In genomic region chr10:75893089-75893750, GRCm38 (mm10) we compare ENCODE assay signal across 8 mouse cellular contexts. TPM values are rescaled to one million over a fixed set of nuclear protein-coding genes. Genes with fewer than 3 reads are reported as not detected.
DNase-seq lines count a peak whose midpoint lies in the region; ATAC-seq and TF ChIP-seq lines count a peak whose summit lies in the region.

TSS of gene Derl3 (plus strand) at chr10:75893413.

- intact Hi-C loops in left cerebral cortex, postnatal 36 days (cut with DNase I), result no loop called here

- TF ChIP-seq CTCF in intestine, postnatal 0 days (IDR thresholded peaks at IDR 0.05; ENCODE audit: low read depth), result no peak

- H3K9ac ChIP-seq in intestine, postnatal 0 days (ENCODE audit: low read depth, low read length), result peak within 1 kb of the TSS; percentile 31; the same call in 1 of the 2 replicates
- H3K9ac ChIP-seq in midbrain, embryonic 11.5 days (ENCODE audit: low read length), result peak within 1 kb of the TSS; percentile 37

- peaks cover 49% of the 10 kb centered on the region for H3K36me3 ChIP-seq in embryonic facial prominence, embryonic 10.5 days (replicated peaks)
- peaks cover 27% of the 10 kb centered on the region for H3K36me3 ChIP-seq in intestine, postnatal 0 days (ENCODE audit: control insufficient read depth, insufficient read depth)
- H3K36me3 ChIP-seq in midbrain, embryonic 11.5 days (ENCODE audit: control insufficient read depth, insufficient read depth, low read length), result peaks cover 18% of the 10 kb centered on the region

- peak within 1 kb of the TSS; percentile 84 for H3K4me2 ChIP-seq in intestine, postnatal 0 days (replicated peaks; ENCODE audit: low read depth)
- H3K4me2 ChIP-seq in midbrain, embryonic 11.5 days, result peak within 1 kb of the TSS; percentile 82

- no peaks in the 10 kb centered on the region for H3K9me3 ChIP-seq in embryonic facial prominence, embryonic 10.5 days
- no peaks in the 10 kb centered on the region for H3K9me3 ChIP-seq in intestine, postnatal 0 days (ENCODE audit: control insufficient read depth)
- no peaks in the 10 kb centered on the region for H3K9me3 ChIP-seq in midbrain, embryonic 11.5 days (ENCODE audit: control insufficient read depth, low read length)

- peak within 1 kb of the TSS; percentile 80 for H3K27ac ChIP-seq in embryonic facial prominence, embryonic 10.5 days (replicated peaks)
- no peak within 1 kb of the TSS for H3K27ac ChIP-seq in intestine, postnatal 0 days (ENCODE audit: low read depth, low read length)
- H3K27ac ChIP-seq in midbrain, embryonic 11.5 days (ENCODE audit: low read depth, low read length), result no peak within 1 kb of the TSS

- peaks cover 39% of the 10 kb centered on the region for H3K4me1 ChIP-seq in embryonic facial prominence, embryonic 10.5 days
- peaks cover 4% of the 10 kb centered on the region for H3K4me1 ChIP-seq in intestine, postnatal 0 days (replicated peaks; ENCODE audit: control insufficient read depth, insufficient read depth, low read length)
- peaks cover 7% of the 10 kb centered on the region; the same call in 1 of the 2 replicates for H3K4me1 ChIP-seq in midbrain, embryonic 11.5 days (ENCODE audit: control insufficient read depth, insufficient read depth, low read length)

- ATAC-seq in granulocyte monocyte progenitor cell, adult 5-6 weeks (replicated peaks; ENCODE audit: poor library complexity, severe bottlenecking), result peak; percentile 96
- ATAC-seq in intestine, postnatal 0 days, result peak; percentile 100
- peak; percentile 99 for ATAC-seq in midbrain, embryonic 11.5 days (ENCODE audit: low FRiP score)

- 1% methylated on average over 51 of the region's 51 CpGs for WGBS in embryonic facial prominence, embryonic 10.5 days
- 1% methylated on average over 50 of the region's 51 CpGs for WGBS in intestine, postnatal 0 days
- WGBS in midbrain, embryonic 11.5 days, result 1% methylated on average over 51 of the region's 51 CpGs

- H3K4me3 ChIP-seq in embryonic facial prominence, embryonic 10.5 days, result peak within 1 kb of the TSS; percentile 63
- H3K4me3 ChIP-seq in intestine, postnatal 0 days (ENCODE audit: low read depth, low read length), result peak within 1 kb of the TSS; percentile 36
- H3K4me3 ChIP-seq in midbrain, embryonic 11.5 days (ENCODE audit: low read depth, low read length), result peak within 1 kb of the TSS; percentile 36

- no peaks in the 10 kb centered on the region for H3K27me3 ChIP-seq in embryonic facial prominence, embryonic 10.5 days (replicated peaks; ENCODE audit: low read depth, poor library complexity, severe bottlenecking)
- no peaks in the 10 kb centered on the region for H3K27me3 ChIP-seq in intestine, postnatal 0 days (replicated peaks; ENCODE audit: control insufficient read depth, insufficient read depth, low read length)
- H3K27me3 ChIP-seq in midbrain, embryonic 11.5 days (ENCODE audit: control insufficient read depth, insufficient read depth, low read length), result no peaks in the 10 kb centered on the region

- DNase-seq in adrenal gland, postnatal 14 days, result peak; percentile 97
- DNase-seq in embryonic facial prominence, embryonic 10.5 days (ENCODE audit: low spot score), result peak; percentile 97
- peak; percentile 95 for DNase-seq in left cerebral cortex, postnatal 36 days (ENCODE audit: low spot score in 2 of 2)
- DNase-seq in midbrain, embryonic 11.5 days (ENCODE audit: low spot score, missing footprints), result peak; percentile 98
- peak; percentile 93 for DNase-seq in right cerebral cortex, postnatal 4 days
- peak; percentile 97 for DNase-seq in yolk sac, embryonic 10.5 days (ENCODE audit: low spot score)

RNA-seq across cellular contexts. Expression of gene Derl3, which starts in this region (rescaled TPM):
- total RNA-seq in adrenal gland, postnatal 14 days (2021), result 1.8 and 1.9 TPM in 2 replicates
- 2.3 and 3.0 TPM in 2 replicates for polyA plus RNA-seq in embryonic facial prominence, embryonic 10.5 days (2016; fragmentation: Nextera tagmentation; extraction: Ambion mirVana)
- 7.0 TPM in 1 of 2 replicates, not detected in the other for total RNA-seq in granulocyte monocyte progenitor cell, adult 5-6 weeks (2014; fragmentation: Nextera tagmentation)
- total RNA-seq in granulocyte monocyte progenitor cell, adult 5-6 weeks (2017), result 2.3 TPM in 1 of 2 replicates, not detected in the other
- 2.8 and 3.7 TPM in 2 replicates for polyA plus RNA-seq in intestine, postnatal 0 days (2015; fragmentation: Nextera tagmentation; extraction: Ambion mirVana)
- 1 to 10 TPM; 3.3 to 3.8 TPM for total RNA-seq in left cerebral cortex, postnatal 36 days (2021)
- 0.62 and 1.6 TPM in 2 replicates for polyA plus RNA-seq in midbrain, embryonic 11.5 days (2014; fragmentation: Nextera tagmentation; extraction: Ambion mirVana)
